Mouse (Mus musculus) bone marrow macrophage, adult 2 months (primary cell): ENCODE data around the gene Fasl.

Experiments
- CTCF ChIP-seq: IDR thresholded peaks from 2 replicates; pipeline ENCODE4 v1.5.1; 2012; ENCODE audit warnings: low read depth, mild to moderate bottlenecking, low read length, moderate library complexity
- POLR2A ChIP-seq: IDR thresholded peaks from 2 replicates; pipeline ENCODE4 v1.6.1; 2012; ENCODE audit warnings: mild to moderate bottlenecking, low read depth, low read length, borderline replicate concordance

- TF ChIP-seq CTCF = no peak
- TF ChIP-seq POLR2A = no peak
Observed at GRCm38 (mm10) chr1:161756547-161756946, 31.7 kb downstream of the Fasl start.
